Mouse (Mus musculus) B cell, adult 2 months (primary cell): ENCODE results near the gene Cct5.
A peak's percentile ranks its signal among the peaks of the same experiment; 100 is the strongest.
"Not testable (repeated sequence)": the region's sequence is repeated elsewhere in the genome, so short reads cannot be mapped to it uniquely, and the experiment has no call there.

Experiments used
- DNase-seq, 2 experiments: peaks; one replicate each; pipeline ENCODE4 v3.0.0; 2022

The Cct5 gene

GRCm38 (mm10) chr15:31595651-31596050, 6.0 kb downstream of the Cct5 start:
- no peak for DNase-seq

- DNase-seq = no peak
Measured at GRCm38 (mm10) chr15:31594260-31594659, 7.3 kb downstream of the Cct5 start.

- no peak for DNase-seq
Measured at GRCm38 (mm10) chr15:31592531-31592930, 9.1 kb downstream of the Cct5 start.

- no peak for DNase-seq
Measured at GRCm38 (mm10) chr15:31590176-31590575, 11.4 kb downstream of the Cct5 start.

- DNase-seq = no peak
Measured at GRCm38 (mm10) chr15:31588989-31589640, 12.5 kb downstream of the Cct5 start.

GRCm38 (mm10) chr15:31587789-31588188, 13.8 kb downstream of the Cct5 start:
- DNase-seq = no peak

GRCm38 (mm10) chr15:31586519-31586918, 15.1 kb downstream of the Cct5 start:
- DNase-seq = peak; percentile 87 to 88

- no peak for DNase-seq
Measured at GRCm38 (mm10) chr15:31586088-31586487, 15.5 kb downstream of the Cct5 start.

- no peak for DNase-seq
Measured at GRCm38 (mm10) chr15:31585238-31585637, 16.4 kb downstream of the Cct5 start.

GRCm38 (mm10) chr15:31583304-31584085, 18.1 kb downstream of the Cct5 start:
- no peak for DNase-seq

- not testable (repeated sequence) for DNase-seq
Measured at GRCm38 (mm10) chr15:31581086-31581485, 20.5 kb downstream of the Cct5 start.

- no peak for DNase-seq
Measured at GRCm38 (mm10) chr15:31576076-31576475, 25.5 kb downstream of the Cct5 start.

- no peak for DNase-seq
Measured at GRCm38 (mm10) chr15:31573692-31574091, 27.9 kb downstream of the Cct5 start.

- no peak for DNase-seq
Measured at GRCm38 (mm10) chr15:31573287-31573686, 28.3 kb downstream of the Cct5 start.

- DNase-seq = no peak
Measured at GRCm38 (mm10) chr15:31571906-31572722, 29.5 kb downstream of the Cct5 start.

GRCm38 (mm10) chr15:31570959-31571358, 30.6 kb downstream of the Cct5 start:
- DNase-seq = no peak

- DNase-seq = no peak
Measured at GRCm38 (mm10) chr15:31569325-31570022, 32.1 kb downstream of the Cct5 start.

- DNase-seq = no peak
Measured at GRCm38 (mm10) chr15:31568581-31568996, 33.0 kb downstream of the Cct5 start.

- no peak for DNase-seq
Measured at GRCm38 (mm10) chr15:31567431-31567830, 34.2 kb downstream of the Cct5 start.

GRCm38 (mm10) chr15:31565786-31566185, 35.8 kb downstream of the Cct5 start:
- DNase-seq = no peak

- no peak for DNase-seq
Measured at GRCm38 (mm10) chr15:31565184-31565583, 36.4 kb downstream of the Cct5 start, which contains the start of gene Cmbl. Gene Cmbl (plus strand): TSS chr15:31565389.
